Mouse (Mus musculus) right cerebral cortex, postnatal 25 days (tissue): Measurements from ENCODE around the gene Rpl12.

Source experiments
- DNase-seq: peaks from one replicate; pipeline ENCODE4 v3.0.0; 2022

The Rpl12 gene

DNA sequence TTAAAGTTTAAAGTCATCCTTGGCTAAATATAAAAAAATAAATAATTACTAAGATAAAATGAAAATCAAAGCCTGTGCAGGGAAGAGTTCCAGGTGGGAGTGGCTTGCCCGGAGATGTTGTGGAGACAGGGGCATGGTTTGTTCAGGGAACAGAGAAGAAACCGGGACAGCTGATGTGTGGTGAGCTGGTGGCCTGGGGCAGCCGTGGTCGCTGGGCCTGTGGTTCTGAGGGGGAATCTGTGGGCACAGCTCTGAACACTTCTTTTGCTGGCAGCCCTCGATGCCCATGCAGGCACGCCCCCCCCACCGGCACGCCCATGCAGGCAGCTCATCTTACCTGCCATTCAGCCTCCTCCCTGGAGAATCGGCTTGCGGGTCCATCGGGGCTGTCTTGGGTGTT lies 13.9 kb upstream of the Rpl12 start:
- no peak for DNase-seq

DNA sequence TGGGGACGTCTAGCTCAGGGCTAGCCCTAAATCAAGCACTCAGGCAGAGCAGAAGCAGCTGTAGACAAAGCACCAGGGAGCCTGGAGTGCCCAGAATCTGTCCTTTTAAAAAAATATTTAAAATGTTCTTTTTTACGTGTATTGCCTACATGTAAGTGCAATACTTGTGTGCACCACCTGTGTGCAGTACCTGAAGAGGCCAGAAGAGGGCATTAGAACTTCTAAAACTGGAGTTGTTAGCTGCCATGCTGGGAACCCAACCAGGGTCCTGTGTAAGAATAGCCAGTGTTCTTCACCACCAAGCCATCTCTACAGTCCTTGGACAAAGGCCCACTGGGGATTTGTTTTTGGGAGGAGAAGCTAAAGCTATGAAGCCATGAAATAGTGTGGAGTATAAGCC lies 6.8 kb upstream of the Rpl12 start:
- no peak for DNase-seq

DNA sequence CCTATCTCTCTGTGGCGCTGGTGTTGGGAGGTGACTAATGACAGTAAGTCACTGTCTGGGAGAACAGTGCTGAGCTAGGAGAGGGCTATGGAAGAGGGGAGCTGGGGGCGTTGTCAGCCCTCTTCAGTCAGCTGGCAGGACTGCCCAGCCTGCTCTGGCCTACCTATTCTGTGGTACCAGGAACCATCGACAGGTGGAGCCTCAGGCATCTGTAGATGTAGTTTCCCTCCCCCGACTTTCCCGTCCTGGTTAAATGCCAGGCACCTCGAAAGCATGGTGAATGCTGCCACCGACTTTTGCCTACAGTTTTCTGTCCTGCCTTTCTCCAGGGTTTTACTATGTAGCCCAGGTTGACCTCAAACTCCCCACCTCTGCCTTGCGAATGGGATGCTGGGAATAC lies 4.0 kb upstream of the Rpl12 start:
- no peak for DNase-seq

DNA sequence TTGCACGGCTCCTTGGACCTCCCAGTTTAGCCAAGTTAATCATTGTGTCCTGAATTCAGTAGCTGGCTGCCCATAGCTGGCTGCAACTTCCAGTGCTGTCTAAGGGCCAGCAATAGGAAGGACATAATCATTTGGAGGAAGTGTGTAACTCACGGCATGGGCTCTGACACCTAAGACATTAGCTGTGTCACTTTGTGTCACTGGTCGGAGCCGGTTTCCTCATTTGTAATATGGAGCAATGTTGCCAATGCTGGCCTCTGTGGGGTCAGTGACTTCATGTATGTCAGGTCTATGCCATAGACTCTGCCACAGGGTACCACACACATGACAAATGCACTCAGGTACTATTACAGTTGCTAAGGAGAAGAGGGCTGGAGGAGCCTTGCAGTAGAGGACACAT lies 1.1 kb upstream of the Rpl12 start:
- DNase-seq: no peak

DNA sequence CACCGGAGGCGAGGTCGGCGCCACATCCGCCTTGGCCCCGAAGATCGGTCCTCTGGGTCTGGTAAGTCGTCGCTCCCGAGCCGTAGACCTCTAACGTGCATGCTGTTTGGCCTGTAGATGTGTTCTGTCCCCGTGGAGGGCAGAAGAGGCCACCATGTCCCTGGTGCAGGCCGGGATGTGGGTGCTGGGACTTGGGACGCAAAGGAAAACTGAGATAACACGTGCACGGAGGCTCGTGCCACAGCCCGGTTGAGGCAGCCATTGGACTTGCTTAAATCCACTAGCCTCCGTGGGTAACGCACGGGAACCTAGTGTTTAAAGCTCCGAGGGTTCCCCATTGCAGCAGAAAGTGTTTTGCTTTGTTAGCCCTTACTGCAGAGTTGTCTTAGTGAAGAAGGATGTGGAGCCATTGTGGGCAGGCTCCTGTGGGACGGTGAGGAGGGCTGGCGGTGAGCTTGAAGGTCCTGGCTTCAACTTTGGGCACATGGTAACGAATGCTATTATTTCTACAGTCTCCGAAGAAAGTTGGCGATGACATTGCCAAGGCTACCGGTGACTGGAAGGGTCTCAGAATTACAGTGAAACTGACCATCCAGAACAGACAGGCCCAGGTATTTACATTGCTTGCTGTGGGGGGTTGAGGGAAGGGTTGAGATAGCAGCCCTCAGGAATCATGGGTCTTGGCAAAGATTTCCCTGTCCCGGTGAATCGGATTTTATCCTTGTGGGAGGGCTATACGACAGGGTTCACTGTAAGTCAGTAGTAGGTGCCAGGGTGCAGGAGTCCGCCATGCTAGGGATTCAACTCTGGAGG lies 909 bp downstream of the Rpl12 start:
- no peak for DNase-seq

DNA sequence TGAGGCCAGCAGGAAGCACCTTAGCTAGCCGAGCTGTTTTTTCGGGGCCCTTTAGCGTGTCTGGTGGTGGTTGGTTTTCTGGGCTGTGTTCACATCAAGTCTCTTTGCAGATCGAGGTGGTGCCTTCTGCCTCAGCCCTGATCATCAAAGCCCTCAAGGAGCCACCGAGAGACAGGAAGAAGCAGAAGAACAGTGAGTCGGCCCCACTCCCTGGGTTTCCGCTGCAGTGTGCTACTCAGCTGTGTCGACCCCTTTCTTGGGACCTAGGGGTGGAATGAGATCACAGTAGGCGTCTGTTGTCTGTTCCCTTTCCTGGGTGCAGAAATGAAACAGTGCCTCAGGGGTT lies 1.5 kb downstream of the Rpl12 start:
- DNase-seq: no peak

DNA sequence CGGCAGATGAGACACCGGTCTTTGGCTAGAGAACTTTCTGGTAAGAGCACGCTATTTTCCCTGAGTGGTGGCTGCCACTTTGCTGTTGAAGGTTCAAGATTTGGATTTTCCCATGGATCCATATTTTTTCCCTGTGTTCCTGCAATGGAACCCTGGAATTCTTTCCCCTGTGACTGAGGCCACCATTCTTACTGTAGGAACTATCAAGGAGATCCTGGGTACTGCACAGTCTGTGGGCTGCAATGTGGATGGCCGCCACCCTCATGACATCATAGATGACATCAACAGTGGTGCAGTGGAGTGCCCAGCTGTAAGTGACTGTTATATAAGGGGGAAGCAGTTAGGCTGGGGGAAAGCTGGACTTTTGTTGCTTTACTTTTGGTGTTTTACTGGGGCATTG lies 2.2 kb downstream of the Rpl12 start:
- DNase-seq: no peak

DNA sequence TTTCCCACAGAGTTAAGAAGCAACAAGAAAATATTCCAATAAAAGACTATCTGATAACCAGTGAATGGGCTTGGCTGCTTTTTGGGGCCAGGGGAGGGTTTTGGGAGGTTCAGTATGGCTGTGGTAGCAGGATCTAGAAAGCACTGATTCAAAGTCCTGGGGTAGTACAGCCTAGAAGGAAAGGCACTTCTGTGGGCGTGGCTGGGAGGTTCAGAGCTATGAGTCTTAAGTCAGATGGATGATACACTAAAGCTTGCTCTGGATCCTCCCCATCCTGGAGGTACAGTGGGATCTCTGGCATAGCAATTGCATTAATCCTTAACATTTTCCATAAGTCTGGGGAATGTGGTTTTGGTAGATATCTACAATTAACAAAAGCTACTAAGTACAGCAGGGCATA lies 2.6 kb downstream of the Rpl12 start:
- DNase-seq: no peak

DNA sequence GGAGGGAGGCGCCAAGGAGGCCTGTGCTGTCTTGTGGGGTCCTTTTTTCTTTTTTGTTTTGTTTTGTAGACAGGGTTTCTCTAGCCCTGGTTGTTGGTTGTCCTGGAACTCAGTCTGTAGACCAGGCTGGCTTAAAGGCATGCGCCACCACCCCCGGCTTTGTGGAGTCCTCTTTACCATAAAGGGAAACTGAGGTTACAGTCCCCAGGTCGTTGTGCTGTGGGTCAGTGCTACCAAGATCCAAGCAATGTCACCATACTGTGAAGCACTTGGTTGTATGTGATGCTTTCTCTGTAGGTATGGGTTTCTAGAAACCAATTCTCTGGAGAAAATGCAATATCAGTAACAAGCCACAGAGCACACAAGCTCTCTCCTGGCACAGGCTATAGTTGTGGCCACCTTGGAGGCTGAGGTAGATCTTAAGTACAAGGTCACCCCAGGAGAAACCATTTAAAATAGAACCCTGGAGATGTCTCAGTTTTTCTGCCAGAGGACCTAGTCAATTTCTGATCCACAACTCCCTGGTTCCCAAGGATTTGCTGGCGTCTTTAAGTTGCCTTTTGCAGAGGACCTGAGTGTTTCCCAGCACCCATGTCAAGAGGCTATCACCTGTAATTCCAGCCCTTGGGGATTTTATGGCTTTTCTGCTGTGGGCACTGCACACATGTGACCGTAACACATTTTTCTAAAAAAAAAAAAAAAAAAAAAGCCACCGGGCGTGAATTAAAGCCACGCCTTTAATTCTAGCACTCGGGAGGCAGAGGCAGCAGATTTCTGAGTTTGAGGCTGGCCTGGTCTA lies 3.5 kb downstream of the Rpl12 start:
- DNase-seq: no peak

DNA sequence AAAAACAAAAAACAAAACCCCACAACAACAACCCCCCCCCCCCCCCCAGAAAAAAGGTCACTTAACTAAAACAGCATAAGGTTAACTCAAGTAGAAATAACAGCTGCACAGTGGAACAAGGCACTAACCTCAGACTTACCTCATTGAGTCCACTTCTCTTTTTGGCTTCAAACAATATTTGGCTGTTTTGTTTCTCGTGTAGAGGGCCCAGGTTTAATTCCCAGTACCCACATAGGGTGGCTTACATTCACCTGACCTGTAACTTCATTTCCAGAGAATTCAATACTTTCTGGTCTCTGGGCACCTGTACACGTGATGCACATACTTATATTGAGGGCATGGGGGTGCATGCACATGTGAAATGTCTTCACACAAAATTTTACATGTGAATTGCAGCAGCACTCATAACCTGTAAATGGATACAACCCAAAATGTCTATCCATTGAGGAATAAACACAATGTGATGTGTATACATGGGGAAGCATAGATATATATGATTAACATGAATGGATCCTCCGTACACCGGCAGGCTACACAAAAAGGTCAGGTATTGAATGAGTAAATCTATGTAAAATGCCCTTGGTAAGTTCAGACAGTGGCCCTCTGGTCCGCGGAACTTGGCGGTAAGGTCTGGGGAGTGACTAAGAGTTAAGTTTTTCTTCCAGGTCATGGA lies 4.3 kb downstream of the Rpl12 start:
- no peak for DNase-seq

DNA sequence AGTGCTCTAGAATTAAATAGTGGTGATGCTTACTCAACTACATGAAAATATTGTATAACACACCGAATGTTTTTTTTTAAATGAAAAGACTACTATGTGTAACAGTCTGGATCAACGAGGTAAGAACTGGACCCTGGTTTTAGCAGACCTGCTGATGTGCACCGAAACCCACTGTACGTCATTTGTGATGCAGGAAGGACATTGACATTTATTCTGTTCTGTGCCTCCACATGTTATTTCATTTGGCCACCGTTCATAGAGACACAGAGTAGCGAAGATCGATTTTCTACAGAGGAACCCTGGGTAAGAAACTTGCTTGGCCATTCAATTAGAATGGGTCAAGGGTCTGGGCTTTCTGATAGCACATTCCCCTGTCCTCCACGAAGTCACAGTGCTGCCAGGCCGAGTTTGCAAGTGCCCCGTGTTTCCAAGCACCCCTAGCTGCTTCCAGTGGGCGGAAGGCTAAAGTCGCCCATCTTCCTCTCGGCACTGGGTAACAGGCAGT lies 4.9 kb downstream of the Rpl12 start:
- no peak for DNase-seq

DNA sequence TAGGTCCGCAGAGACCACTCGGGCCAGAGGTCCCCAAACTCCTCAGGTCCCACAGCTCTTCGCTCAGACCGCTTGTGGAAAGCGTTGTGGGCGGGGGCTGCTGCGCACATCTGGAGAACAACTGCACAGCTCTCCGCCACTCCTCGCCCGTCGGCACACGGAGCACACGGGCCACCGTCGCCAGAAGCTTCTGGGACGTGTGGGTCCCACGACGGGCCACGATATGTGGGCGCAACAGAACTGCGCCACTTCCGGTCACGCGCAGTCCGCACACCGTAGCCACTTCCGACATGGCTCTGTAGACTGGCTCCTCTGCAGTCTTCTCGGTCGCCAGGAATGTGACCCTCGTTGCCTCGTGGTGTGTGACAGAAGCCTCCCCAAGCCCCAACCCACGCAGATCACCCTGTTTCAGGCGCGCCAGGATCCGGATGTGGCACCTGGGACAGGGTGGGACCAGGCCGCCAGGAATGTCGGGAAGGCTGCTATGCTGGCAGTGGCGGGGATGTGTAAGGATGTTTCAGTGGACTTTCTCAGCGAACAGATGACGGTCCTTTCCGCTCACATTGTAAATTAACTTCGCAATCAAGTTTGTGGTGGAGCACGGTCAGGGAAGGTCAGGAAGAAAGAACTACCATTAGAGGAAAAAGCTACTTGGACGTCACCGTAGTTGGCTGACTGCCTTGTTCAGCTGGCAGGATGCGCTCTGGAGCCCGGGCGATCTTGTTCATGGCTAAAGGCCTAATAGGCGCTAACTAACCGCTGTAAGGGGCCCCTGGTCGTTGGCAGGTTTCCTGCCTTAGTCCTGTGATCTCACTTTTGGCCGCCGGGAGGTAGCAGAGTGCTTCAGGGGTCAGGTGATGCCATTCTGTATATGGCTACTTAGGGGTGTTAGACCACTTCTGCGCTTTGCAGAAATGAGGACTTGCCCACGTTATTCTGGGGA lies 5.6 kb downstream of the Rpl12 start:
- DNase-seq: peak; percentile 92

DNA sequence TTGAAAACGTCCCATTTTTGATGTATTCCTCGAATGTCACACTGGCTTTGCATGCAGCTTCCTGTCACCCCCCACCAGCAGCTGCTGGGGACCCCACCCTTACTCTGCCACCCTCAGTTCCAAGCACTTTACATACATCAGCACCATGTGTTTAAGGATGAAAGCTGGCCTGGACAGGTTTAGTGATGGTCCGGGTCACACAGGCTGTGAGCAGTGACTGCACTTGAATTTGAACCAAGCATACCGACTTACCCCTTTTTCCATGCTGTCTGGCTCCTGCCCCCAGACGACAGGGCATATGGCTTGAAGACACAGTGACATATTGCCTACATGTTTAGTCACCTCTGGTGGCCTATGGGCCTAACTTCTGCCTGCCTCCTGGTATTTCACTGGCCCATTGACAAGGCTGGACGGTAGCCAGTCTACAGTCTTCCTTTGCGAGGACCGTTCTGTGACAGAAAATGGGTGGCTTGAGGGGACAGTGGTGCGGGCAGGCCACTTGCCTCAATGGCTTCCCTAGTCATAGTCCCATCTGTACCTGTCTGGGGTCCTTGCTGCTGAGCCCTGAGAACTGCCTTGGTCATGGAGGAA lies 6.8 kb downstream of the Rpl12 start:
- DNase-seq: no peak

DNA sequence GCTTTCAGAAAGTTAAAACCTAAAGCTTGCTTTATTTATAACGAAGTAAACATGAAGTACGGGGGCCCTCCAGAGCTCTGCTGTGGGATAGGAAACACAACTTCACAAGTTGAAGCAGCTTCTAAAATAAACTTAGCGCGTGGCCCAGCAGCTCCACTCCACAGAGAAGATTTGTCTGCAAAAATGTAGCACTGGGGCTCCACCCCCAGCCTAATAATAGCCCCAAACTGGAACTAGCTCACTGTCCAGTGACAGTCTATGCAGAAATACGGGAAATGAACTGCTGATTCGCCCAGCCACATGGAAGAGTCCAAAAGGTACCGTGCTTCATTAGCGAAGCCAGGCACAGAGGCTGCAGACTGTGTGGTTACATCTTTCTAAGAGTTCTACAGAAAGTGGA lies 8.0 kb downstream of the Rpl12 start:
- no peak for DNase-seq

DNA sequence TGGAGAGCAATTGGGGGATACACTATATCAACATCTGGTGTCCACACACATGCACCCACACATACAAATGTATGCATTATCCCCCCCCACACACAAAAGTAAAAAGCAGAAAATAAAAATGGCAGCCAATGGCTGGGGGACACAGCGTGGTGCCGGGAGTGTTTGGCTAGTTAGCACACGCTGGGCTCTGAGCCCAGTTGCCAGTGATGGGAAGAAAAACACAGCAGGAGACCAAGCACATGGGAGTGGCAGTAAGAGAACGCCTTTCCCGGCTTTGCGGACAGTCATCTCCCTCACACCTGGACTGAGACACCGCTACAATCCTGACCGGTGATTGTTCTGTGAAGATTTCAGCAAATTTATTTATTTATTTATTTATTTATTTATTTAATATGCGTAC lies 9.9 kb downstream of the Rpl12 start:
- no peak for DNase-seq

DNA sequence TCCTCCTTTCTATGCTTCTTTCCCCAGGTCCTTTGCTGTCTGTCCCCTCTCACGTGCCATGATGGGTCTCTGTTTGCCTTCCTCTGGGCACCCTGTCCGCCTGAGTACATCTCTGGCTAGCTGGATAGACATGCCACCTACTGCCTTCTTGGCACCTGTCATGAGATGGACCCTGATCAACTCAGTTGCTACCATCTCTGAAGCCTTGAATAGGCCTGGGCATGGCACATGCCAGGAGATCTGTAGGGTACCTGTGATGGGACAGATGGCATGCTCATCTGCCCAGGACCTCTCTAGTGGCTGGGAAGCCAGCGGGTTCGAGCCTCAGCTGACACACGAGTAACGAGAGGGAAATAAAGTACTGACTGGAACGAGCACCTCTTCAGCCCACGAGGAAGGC lies 12.9 kb downstream of the Rpl12 start:
- no peak for DNase-seq

DNA sequence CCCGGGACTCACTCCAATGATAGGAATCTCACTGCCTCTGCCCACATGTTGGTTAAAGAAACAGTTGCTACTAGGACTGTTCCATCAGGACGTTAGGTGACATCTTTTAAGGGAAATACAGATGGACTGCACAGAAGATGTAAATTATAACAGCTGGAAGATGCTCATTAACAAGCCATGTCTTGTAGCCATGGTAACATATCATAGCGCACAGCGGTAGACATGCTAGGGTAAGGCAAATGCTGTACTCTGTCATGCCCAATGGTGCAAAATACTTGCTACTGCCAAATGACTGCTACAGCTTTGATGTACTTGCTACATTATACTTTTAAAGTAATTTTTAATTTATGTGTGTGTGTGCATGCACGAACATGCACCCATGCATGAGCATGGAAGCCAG lies 15.8 kb downstream of the Rpl12 start:
- no peak for DNase-seq

DNA sequence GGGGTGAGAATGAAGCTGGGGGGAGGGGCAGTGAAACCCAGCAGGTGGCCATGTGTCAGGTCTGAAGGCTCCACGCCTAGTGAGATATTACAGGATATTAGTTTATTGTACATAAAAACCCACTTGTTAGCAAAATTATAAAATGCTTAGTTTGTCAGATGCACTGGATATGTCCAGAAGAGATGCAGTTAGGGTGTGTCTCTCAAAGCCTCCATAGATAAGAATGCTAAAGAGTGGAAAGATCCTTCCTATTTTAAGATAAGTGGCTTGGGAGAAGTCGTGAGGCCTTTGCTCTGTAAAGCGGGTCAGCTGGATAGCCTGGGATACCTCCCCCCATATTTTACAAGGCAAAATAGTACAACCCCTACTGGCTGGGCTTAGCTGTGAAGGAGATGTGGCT lies 17.3 kb downstream of the Rpl12 start:
- no peak for DNase-seq

DNA sequence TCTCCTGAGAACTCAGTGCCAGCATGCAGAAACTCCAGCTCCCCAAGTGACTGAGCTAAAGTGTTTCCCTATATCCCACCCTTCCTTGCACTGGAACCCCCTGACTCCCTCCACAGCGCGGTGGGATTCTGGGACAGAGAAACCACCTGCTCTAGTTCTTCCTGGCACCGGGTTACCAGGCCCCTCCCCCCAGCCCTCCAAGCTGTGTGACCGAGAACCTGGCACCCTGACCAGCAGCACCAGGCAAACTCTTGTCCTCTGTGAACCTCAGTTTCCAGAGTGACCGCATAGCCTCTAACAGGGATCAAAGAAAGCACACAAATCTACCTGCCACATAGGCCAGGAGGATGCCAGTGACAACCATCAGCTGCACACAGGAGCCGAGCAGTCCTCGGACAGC lies 18.3 kb downstream of the Rpl12 start:
- DNase-seq: no peak

DNA sequence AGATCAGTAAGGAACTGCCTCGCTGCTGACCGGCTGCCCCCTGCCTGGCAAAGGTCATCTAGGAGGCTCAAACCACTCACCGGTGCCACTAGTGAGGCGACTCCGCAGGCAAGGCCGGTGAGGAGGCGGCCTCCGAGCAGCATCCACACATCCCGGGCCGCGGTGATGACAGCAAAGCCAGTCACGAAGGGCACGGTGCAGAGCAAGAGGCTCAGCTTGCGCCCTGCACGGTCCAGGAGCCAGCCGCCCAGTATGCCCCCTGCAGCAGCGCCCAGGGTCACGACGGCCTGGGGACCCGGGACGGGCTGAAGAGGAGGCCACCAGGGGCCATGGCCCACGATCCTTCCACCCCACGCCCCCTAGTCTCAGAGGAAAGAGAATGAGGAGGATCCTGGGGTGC lies 19.9 kb downstream of the Rpl12 start:
- no peak for DNase-seq

DNA sequence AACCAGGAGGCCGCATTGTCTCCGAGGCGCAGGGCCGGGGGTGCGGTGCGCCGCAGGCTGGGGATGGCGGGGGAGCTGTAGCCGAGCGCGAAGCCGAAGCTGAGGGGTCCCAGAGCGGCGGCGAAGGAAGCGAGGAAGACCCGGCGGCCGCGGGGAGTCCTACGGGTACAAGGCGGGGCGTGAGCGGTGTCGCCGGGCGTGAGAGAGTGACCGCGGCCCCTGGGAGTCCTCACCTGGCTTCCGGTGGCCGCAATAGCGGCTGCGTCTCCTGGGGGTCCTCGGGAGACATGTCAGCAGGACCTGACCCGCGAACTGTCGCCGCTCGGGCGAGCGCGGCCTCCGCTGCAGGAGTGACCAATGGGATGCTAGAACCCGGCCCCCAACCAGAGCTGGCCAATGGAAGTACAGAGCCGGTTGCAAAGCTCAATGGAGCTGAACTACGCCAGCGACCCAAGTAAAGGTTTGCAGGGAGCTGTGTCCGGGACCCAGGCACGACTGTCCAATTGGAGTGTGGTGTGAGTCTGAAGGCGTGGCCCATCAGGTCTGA lies 20.4 kb downstream of the Rpl12 start, which contains the start of gene Slc2a8:
TSS of gene Slc2a8 (minus strand) at position 359 of the 547 bp plus-strand sequence.
- DNase-seq: peak; percentile 90

DNA sequence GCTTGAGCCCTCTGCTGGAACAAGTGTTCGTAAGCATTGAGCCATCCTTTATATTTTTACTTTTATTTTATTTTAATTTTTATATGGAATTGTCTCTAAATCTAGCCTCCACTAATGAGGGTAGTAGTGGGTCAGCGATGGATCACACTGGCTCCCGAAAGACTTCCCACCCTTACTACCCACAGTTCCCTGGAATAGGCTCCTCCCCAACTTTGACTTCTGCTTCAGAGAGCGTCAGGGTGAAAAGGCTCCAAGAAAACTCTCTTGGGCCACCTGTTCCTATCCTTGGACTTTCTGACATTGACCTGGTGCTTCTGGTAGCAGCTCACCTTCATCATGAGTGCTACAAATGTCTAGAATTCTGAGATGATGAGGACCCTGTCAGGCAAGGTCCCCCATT lies 21.3 kb downstream of the Rpl12 start:
- no peak for DNase-seq
